Mouse (Mus musculus) monocyte, adult 5-6 weeks (primary cell): Measurements from ENCODE around the gene Tagap. TPM values are rescaled to one million over a fixed set of nuclear protein-coding genes. Genes with fewer than 3 reads are reported as not detected.
A peak's percentile ranks its signal among the peaks of the same experiment; 100 is the strongest.
"Not testable (repeated sequence)": the region's sequence is repeated elsewhere in the genome, so short reads cannot be mapped to it uniquely, and the experiment has no call there.

Experiments
- ATAC-seq: fragments of 153-309, 156-312 bp; replicated peaks from 2 replicates; pipeline ENCODE4 v1.8.0; 2017; ENCODE audit warnings: mild to moderate bottlenecking; ENCODE audit not compliant: low TSS enrichment, insufficient number of reproducible peaks, severe bottlenecking, poor library complexity, low FRiP score
- total RNA-seq: library from RNA; stranded (forward); fragments of 200-1000, 200-491, 200-594 nt; gene quantifications from 3 replicates; pipeline ENCODE4 v1.2.3, GENCODE M21; 2017

The Tagap gene
- total RNA-seq, 1 experiment from 2014 or later: 74.3 TPM

DNA sequence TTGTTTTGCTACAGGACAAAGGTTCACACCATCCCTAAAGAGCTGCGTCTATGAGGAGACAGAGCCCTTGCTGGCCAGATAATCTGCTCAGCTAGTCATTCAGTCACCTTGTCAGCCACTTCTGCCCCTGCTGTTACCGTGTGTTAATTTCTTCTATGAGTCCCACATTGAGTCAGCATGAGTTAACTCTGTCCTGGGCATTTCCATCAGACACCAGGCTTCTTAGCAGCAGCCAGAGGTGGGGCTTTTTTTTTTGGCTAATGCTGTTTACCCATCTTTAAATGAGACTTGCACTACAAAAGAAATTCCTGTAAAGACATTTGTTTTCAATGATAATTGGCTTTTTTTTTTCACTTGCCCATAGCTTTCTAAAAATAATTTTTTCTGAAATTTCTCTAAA is 20.8 kb upstream of the Tagap start:
- ATAC-seq: no peak

DNA sequence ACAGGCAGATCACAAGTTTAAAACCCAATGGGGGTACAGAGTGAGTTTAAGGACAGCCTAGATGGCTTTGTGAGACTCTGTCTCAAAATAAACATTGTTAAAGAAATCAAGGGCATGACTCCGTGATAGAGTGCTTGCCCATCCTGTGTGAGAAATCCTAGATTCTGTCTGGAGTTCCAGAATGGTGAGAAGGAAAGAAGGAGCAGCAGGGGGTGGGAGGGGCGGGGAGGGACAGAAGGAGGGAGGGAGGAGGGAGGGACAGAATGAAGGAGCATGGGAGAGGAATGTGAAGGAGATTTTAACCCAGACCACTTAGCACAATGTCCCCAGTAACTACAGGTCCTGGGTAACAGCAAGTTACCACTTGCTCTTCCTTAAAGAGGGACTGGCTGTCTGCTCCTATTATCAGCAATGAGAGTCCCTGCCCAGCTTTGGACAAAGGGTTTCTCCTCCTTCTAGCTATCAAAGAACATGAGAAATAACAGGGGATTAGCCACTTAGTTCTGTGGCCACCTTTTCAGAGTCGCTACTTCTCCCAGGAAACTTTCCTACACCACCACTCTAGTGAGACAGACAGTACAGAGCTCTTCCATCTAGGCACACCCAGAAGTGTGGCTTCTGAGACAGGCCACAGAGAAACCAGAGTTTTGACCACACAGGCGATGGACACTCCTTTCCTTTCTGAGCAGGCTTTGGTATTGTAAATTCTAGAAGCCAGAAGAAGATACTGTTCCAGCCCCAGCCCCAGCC is 19.7 kb upstream of the Tagap start:
- no peak for ATAC-seq

DNA sequence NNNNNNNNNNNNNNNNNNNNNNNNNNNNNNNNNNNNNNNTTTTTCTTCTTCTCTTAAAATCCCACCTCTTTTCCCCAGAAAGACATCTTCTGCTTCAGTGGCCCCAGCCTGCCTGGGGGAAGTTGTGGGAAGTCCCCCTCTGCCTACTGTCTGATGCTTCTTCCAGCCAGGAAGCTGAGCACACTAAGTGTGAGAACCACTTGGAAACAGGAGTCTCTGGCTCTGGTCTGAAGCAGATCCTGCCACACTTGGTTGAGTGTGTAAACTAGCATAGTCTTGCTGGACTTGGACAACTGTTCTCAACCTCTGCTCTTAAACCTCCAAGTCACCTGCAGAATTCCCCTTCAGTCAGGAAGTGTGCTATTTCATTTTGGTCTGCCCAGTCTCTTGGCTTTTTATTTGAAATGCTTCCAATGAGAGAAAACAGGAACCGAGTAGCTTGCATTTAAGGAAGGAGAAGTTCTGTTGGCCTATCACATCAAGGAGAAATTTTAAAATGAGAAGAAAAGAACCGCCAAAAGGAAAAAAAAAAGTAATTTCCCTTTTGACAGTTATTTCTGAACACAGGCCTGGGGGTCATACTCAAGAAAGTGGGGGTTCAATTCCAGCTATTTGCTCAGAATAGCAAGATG is 11.1 kb upstream of the Tagap start:
- 0 out of 2 replicates have a peak, but pooled peaks have one; percentile 48 for ATAC-seq

DNA sequence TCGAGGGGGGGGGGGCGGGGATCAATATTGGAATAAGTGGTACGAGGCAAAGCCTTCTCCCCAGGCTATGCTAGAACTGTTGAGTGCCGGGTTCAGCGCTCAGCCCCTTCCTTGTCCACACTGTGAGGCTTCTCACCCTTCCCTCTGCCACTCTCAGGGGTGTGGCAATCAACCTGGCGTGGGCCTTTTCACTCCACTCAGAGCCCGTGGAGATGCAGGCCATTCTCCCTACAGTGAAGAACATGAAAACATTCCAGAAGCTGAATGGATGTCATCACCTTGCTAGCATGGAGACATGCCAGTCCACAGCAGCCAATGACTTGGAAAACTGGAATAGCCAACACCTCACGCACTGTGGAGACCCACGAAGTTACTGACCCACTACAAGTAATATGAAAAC is 10.0 kb upstream of the Tagap start:
- ATAC-seq: no peak

DNA sequence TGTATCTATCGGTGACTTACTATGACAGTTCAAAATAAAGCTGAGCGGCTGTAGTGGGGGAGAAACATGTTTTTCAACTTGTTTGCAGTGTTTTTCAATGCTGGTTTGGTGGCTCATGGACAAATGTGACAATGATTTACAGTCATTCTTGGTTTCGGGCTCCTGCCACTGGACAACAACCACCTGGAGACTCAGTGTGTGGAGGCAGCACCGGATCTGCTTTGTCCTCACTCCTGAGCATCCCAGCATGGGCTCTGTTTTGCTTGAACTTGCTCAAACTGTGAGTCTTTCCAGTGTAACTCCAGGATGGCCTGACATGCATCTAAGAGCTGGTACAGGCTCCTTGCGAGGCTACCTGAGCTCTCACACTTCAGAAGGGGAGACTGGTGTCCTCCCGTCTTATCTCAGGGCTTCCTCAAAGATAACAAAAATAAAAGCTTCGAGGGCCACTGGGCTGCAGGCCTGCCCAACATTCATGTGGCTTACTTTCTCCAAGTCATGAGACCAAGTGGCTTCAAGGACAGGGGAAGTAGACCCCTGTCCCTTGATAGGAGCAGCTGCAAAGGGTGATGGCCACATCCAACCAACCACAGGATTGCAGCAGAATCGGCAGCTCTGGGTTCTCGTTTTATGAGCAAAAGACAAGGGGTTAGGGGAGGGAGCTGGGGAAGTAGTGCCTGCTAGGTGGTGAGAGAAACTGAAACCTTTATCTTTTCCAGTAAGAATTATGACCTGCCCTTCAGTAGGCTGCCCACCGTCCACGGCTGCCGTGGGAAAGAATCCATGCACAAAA is 8.8 kb upstream of the Tagap start:
- peak; percentile 88 for ATAC-seq

DNA sequence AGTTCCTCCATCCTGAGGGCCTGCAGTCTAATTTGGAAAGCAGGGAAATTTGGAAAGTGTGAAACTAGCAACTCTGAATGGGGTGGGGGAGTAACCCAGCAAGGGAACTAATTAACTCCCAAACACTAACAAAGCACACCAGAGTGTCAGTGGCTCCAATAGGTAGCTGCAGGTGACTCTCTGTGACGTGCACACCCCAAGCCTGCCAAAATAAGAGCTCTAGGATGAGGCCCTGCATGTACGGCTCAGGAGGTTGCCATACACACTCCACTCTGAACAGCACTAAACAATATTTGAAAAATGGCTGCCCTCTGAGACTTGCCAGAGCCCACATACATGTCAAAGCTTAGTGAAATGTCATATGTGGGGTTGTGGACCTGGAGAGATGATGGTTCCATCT is 7.4 kb upstream of the Tagap start:
- ATAC-seq: no peak

DNA sequence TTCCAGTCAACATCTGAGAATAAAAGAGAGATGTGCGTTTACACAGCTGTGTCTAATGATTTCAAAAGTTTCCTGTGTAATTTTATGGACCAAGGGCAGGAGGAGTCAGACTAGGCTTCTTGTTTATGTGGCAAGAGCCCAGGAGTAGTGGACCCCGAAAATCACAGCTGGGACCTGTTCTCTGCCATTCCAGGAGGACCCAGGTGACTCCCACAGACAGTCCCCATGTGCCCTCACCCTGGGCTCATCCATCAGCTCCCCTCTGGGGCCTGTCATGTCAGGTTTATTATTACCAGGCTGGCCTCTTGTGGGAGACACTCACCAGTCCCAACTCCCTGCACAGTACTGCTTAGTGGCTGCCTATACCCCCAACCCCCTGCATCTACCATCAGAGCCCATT is 6.6 kb upstream of the Tagap start:
- ATAC-seq: no peak

DNA sequence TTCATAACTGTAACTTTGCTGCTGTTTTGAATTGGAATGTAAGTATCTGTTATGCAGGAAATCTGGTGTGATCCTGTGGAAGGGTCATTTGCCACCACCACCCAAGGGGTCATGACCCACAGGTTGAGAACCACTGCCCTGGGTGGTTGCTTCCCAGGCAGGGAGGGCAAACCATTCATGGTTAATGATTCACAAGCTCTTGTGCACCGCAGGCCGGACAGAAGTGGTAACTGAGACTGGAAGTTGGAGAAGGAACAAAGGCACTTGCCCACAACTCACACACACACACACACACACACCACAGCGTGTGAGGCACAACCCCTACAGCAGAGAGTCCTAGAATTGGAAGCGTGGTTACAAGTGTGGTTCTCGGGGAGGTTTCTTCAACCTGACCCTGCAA is 3.2 kb upstream of the Tagap start:
- 0 out of 2 replicates have a peak, but pooled peaks have one; percentile 19 for ATAC-seq

DNA sequence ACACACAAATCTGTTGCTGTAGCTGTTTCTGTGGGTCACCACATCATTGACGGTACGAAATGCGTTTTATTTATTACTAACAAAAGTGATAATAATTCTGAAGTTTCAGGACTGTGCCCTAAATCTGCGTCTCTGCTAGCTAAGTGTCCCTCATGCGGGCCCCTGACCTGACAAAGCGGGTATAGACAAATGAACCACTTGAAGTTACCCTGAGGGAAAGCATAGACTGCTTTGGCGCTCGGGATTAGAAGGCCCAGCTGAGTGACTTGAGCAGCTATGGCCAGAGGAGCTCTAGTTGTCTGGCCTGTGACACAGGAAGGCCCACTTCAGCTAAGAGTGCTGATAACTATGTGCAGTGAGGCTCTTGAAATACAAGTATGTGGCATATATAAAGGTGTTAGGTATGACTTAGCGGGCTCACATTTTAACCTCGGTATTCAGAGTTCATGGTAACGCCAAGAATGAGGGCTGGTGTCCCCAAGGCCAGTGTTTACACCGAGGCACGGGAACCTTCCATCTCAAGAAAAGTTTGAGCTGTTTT is 1.5 kb upstream of the Tagap start:
- ATAC-seq: no peak

DNA sequence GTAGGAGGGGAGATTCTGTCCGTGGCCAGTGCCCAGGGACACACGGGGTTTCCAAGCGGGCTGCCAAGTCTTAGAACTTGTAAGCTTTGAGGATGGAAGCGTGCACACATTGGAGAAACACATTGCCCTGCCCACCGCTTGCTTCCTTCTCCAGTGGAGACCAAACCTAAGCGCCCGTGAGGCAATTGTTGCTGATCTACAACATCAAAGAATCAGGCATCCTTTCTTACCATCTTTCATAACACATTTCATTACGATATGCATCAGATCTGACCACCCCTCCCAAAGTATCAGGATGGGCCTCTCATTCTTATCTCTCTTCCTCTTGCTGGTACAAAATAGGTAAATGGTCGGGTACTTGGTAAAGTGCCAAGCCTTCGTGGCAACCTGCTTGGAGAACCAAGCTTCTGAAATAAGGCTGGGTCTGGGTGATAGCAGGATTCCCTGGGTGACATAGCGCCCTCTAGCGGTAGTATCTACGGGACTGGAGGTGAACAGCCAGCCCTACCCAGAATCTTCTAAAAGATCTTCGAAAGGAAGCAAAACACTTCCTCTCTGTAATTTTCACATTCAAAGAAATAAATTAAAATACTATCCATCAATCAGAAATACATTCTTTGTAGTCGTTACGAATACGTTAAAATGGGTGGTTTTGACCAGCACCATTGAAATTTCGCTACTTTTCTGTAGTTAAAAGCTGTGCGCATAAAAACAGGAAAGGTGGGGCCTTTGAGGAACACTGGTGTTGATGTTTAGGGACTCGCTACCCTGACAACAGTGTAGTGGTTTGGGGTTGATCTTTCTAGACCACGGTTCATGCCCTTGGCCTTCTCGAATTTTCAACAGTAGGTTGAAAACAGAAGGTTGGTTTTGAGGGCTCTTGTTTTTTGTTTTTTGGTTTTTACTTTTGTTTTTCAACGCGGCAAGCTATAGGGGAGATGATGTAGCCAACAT is 2.1 kb downstream of the Tagap start:
- ATAC-seq: peak; percentile 73

DNA sequence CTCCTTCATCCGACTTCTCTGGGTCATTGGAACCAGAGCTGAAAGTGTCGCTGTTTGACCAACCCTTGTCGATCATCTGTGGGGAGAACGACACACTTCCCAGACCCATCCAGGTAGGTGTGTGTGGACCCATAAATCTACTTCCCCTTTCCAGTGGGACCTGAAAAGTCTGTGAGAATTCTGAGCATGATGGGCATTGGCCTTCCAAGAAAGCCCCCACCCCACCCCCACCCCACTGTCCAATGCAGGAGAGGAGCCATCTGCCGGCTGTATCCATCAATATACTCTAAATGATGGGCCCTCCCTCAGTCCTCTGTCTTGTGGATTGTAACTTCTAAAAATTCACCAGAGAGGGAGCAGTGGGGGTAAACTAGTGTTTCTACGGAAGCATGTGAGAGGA is 2.9 kb downstream of the Tagap start:
- ATAC-seq: no peak

DNA sequence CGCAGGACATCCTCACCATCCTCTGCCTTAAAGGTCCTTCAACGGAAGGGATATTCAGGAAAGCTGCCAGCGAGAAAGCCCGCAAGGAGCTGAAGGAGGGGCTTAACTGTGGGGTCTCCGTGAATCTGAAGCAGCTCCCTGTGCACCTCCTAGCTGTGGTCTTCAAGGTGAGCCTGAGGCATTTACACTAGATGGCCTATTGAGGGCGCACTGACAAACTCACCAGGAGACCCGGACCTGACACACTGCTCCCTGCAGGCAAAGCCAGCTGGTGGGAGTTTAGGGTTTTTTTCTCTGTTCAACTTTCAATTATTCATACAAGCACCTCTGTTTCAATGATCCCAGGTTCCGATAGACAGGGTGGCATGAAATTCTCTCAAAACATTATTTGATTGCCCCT is 3.5 kb downstream of the Tagap start:
- no peak for ATAC-seq

DNA sequence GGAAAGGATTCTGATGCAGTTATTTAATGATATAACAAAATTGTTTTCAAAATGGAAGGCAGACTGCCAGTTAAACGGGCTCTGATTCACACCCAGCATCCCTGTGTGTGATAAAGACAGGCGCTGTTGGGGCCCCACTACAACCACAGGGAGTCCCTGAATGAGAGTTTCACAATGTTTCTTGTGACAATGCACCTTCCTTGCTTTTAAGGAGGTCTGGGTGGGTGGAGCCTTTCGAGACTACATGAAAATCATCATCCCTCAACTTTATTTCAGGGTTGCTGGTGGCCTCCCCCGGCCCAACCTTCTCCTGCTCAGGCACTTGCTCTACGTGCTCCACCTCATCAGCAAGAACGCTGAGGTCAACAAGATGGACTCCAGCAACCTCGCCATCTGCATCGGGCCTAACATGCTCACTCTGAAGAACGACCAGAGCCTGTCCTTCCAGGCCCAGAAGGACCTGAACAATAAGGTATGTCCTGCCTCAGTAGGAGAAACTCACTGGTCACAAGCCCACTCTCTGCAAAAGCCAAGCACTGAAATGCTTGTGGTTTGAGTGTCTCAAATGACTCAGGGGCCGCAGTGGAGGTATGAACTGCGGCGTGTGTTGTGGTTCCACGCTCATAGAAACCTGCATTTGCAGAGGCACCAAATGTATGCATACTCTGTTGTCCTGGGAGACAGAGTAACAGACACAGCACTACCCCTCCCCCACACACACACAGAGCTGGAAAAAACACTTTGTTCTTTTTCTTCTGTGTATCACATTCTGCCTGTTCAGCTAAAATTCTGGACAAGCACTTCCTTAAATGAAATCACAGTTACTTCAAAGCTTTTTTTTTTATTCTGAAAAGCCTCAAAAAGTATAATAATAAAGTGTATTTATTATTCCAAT is 5.5 kb downstream of the Tagap start:
- no peak for ATAC-seq

DNA sequence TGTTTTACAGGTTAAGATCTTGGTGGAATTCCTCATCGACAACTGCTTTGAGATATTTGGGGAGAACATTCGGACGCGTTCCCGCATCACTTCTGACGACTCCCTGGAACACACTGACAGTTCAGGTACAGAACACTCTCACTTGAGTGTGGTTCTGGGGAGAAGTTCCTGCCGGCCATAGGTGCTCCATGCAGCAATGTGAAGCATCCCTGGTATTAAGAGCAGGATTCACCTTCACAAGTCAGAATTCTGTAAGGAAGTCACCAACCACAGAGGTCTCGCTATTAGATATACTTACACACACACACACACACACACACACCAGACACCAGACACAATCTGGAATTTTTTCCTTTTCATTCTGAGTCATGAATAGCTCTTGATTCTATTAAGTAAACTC is 6.3 kb downstream of the Tagap start:
- not testable (repeated sequence) for ATAC-seq

DNA sequence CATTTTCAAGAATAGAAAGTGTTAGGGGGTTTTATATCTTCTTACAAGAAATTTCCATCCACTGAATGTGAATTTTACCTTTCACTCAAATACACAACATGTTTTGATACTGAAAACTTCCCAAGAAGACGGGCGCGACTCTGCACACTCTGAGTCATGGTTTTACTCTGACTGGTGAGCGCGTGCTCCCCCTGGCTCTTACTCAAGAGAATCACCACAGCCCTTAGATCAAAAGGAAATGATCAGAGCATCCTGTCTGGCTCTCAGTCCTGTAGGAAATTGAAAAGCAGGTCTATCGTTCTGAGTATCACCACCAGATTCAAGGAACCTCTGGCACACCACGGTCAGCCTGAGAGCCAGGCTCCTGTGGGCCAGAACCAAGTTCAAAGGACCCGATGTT is 13.8 kb downstream of the Tagap start:
- peak; percentile 77 for ATAC-seq

DNA sequence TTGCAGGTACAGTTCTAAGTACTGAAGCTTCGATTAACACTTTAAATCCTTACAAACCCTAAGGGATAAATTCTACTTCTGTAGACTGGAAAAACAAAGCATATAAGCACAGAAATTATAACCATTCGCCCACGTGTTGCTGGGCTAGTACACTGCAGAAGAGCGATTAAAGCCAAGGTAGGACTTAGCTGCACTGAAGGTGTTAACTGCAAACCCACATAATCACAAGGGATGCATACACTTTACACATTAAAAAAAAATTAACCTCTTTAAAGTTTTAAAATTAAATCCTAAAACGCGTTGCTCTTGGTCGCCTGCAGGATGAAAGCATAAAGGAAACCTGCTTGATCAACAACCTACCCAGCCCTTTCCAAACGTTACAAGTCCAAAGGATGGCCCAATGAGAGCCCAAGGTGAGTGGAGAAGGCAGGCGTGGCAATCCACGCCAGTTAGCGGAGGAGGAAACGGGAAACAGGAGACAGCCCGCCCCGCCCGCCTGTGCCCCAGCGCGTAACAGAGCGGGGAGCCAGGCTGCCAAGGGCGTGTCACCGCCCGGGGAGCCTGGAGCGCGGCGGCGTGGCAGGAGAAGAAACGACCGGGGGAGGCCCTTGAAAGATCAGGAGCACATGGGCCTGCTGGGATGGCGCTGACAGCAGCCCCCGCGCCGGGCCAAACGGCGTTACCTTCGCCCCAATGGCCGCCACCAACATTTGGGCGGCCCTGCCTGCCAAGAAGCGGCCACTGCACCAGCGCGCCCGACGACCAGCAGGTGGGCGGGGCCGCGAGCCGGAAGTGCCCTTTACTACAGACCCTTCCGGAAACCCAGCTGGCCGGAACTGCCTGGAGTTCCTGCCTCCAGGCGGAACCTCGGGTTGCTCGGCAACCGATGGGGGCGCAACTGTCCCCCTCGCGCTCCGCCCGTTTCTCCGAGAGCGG is 19.6 kb downstream of the Tagap start, which contains the start of gene Rsph3a:
TSS of gene Rsph3a (plus strand) at position 498 of the 936 bp plus-strand sequence.
- ATAC-seq: peak; percentile 79
